Mouse (Mus musculus): ENCODE data around the gene Trim24. TPM values are rescaled to one million over a fixed set of nuclear protein-coding genes. Genes with fewer than 3 reads are reported as not detected.

The Trim24 gene
- polyA plus RNA-seq, 1 experiment from 2014 or later: 35.4 TPM

- no peak overlapping the region for H3K9ac ChIP-seq (ENCODE audit: low read depth, low read length)
- H3K9me3 ChIP-seq (ENCODE audit: control insufficient read depth, low read length): peaks cover 33% of the 10 kb centered on the region
- 97% methylated on average over 1 of the region's 1 CpGs for WGBS
- DNase-seq (ENCODE audit: low spot score) (no peak), ATAC-seq (ENCODE audit: low FRiP score) (no peak)
- H3K36me3 ChIP-seq (ENCODE audit: control insufficient read depth, insufficient read depth, low read length): peaks cover 26% of the 10 kb centered on the region
- no peak overlapping the region for H3K4me2 ChIP-seq (replicated peaks; ENCODE audit: low read depth, low read length)
- no peak overlapping the region for H3K27ac ChIP-seq (ENCODE audit: low read depth, low read length)
- H3K27me3 ChIP-seq (ENCODE audit: control insufficient read depth, insufficient read depth, low read length): no peaks in the 10 kb centered on the region
- H3K4me1 ChIP-seq (replicated peaks; ENCODE audit: control insufficient read depth, insufficient read depth, low read length): no peaks in the 10 kb centered on the region
- no peak overlapping the region for H3K4me3 ChIP-seq (ENCODE audit: low read depth, low read length)
These were observed 7.6 kb downstream of the Trim24 start for GRCm38 (mm10) chr6:37878206-37878605.

DNA sequence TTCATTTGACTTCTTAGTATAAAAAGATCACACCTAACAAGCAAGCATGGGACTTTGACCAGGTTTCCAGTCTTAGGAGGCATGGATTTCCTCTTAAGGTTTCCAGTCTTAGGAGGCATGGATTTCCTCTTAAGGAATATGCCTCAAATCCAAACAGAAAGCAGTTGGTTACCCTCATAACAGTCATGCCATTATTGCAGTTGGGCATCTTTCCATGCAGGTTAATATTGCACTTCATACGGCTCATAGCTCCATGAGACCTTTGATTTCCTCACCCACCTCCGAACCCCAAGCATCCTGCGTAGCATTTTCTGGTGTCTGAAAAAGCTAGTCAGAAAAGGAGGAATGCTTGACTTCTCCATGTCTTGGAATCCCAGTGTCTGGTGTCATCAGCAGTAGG lies 10.0 kb downstream of the Trim24 start:
- Histone ChIP-seq H3K27me3 (ENCODE audit: control insufficient read depth, insufficient read depth, low read length) (no peaks in the 10 kb centered on the region), H3K4me3 (ENCODE audit: low read depth, low read length) (no peak overlapping the region), H3K9ac (ENCODE audit: low read depth, low read length) (no peak overlapping the region), H3K27ac (ENCODE audit: low read depth, low read length) (no peak overlapping the region), H3K4me1 (replicated peaks; ENCODE audit: control insufficient read depth, insufficient read depth, low read length) (no peaks in the 10 kb centered on the region), H3K9me3 (ENCODE audit: control insufficient read depth, low read length) (peaks cover 17% of the 10 kb centered on the region), H3K36me3 (ENCODE audit: control insufficient read depth, insufficient read depth, low read length) (peaks cover 22% of the 10 kb centered on the region), H3K4me2 (replicated peaks; ENCODE audit: low read depth, low read length) (no peak overlapping the region)
- WGBS: 97% methylated on average over 3 of the region's 3 CpGs
- ATAC-seq (ENCODE audit: low FRiP score) (no peak), DNase-seq (ENCODE audit: low spot score) (no peak)

- 95% methylated on average over 2 of the region's 2 CpGs for WGBS
- H3K9ac ChIP-seq (ENCODE audit: low read depth, low read length): no peak overlapping the region
- H3K27me3 ChIP-seq (ENCODE audit: control insufficient read depth, insufficient read depth, low read length): no peaks in the 10 kb centered on the region
- no peaks in the 10 kb centered on the region; the same call in 1 of the 2 replicates for H3K9me3 ChIP-seq (ENCODE audit: control insufficient read depth, low read length)
- no peaks in the 10 kb centered on the region for H3K36me3 ChIP-seq (ENCODE audit: control insufficient read depth, insufficient read depth, low read length)
- no peak overlapping the region for H3K4me3 ChIP-seq (ENCODE audit: low read depth, low read length)
- DNase-seq (ENCODE audit: low spot score): no peak
- no peak overlapping the region for H3K4me2 ChIP-seq (replicated peaks; ENCODE audit: low read depth, low read length)
- no peaks in the 10 kb centered on the region for H3K4me1 ChIP-seq (replicated peaks; ENCODE audit: control insufficient read depth, insufficient read depth, low read length)
- ATAC-seq (ENCODE audit: low FRiP score): no peak
- no peak overlapping the region for H3K27ac ChIP-seq (ENCODE audit: low read depth, low read length)
These were observed 23.0 kb downstream of the Trim24 start for GRCm38 (mm10) chr6:37893586-37893985.

GRCm38 (mm10) chr6:37895646-37896435 lies 25.2 kb downstream of the Trim24 start:
- H3K4me1 ChIP-seq (replicated peaks; ENCODE audit: control insufficient read depth, insufficient read depth, low read length): no peaks in the 10 kb centered on the region
- DNase-seq (ENCODE audit: low spot score) (peak; percentile 27), ATAC-seq (ENCODE audit: low FRiP score) (0 out of 2 replicates have a peak, but pooled peaks have one; percentile 12)
- no peak overlapping the region; the same call in 1 of the 2 replicates for H3K27ac ChIP-seq (ENCODE audit: low read depth, low read length)
- H3K9me3 ChIP-seq (ENCODE audit: control insufficient read depth, low read length): no peaks in the 10 kb centered on the region; the same call in 1 of the 2 replicates
- H3K9ac ChIP-seq (ENCODE audit: low read depth, low read length): no peak overlapping the region
- H3K4me2 ChIP-seq (replicated peaks; ENCODE audit: low read depth, low read length): no peak overlapping the region
- H3K36me3 ChIP-seq (ENCODE audit: control insufficient read depth, insufficient read depth, low read length): no peaks in the 10 kb centered on the region
- no peaks in the 10 kb centered on the region for H3K27me3 ChIP-seq (ENCODE audit: control insufficient read depth, insufficient read depth, low read length)
- WGBS: 85% methylated on average over 5 of the region's 5 CpGs
- H3K4me3 ChIP-seq (ENCODE audit: low read depth, low read length): no peak overlapping the region

GRCm38 (mm10) chr6:37900221-37900620 lies 29.6 kb downstream of the Trim24 start:
- DNase-seq (ENCODE audit: low spot score) (no peak), ATAC-seq (ENCODE audit: low FRiP score) (no peak)
- Histone ChIP-seq H3K9me3 (ENCODE audit: control insufficient read depth, low read length) (no peaks in the 10 kb centered on the region), H3K4me1 (replicated peaks; ENCODE audit: control insufficient read depth, insufficient read depth, low read length) (no peaks in the 10 kb centered on the region), H3K9ac (ENCODE audit: low read depth, low read length) (no peak overlapping the region), H3K27ac (ENCODE audit: low read depth, low read length) (no peak overlapping the region), H3K27me3 (ENCODE audit: control insufficient read depth, insufficient read depth, low read length) (no peaks in the 10 kb centered on the region), H3K36me3 (ENCODE audit: control insufficient read depth, insufficient read depth, low read length) (0 out of 2 replicates have a peak, but pooled peaks cover 5% of the 10 kb centered on the region), H3K4me2 (replicated peaks; ENCODE audit: low read depth, low read length) (no peak overlapping the region), H3K4me3 (ENCODE audit: low read depth, low read length) (no peak overlapping the region)
- 97% methylated on average over 2 of the region's 2 CpGs for WGBS

DNA sequence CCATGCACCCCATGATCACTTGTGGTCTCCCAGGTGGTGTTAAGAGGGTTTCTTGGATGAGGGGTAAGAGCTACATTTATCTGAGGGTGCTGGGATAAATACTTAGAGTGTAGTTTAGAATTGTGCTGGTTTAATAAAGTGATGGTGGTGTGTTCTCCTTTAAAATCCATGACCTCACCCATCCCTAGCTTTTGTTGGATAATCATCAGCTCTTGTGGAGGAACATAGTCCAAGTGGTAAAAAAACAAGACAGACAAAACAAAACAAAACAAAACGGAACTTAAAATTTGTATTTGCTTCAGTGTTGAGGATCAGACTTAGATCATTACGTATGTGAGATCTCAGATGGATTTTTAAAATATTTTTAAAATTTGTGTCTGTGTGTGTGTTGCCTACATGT lies 31.2 kb downstream of the Trim24 start:
- ATAC-seq (ENCODE audit: low FRiP score) (no peak), DNase-seq (ENCODE audit: low spot score) (no peak)
- Histone ChIP-seq H3K27ac (ENCODE audit: low read depth, low read length) (no peak overlapping the region), H3K27me3 (ENCODE audit: control insufficient read depth, insufficient read depth, low read length) (no peaks in the 10 kb centered on the region), H3K4me2 (replicated peaks; ENCODE audit: low read depth, low read length) (no peak overlapping the region), H3K4me1 (replicated peaks; ENCODE audit: control insufficient read depth, insufficient read depth, low read length) (no peaks in the 10 kb centered on the region), H3K36me3 (ENCODE audit: control insufficient read depth, insufficient read depth, low read length) (0 out of 2 replicates have a peak, but pooled peaks cover 8% of the 10 kb centered on the region), H3K9me3 (ENCODE audit: control insufficient read depth, low read length) (0 out of 2 replicates have a peak, but pooled peaks cover 4% of the 10 kb centered on the region), H3K9ac (ENCODE audit: low read depth, low read length) (no peak overlapping the region), H3K4me3 (ENCODE audit: low read depth, low read length) (no peak overlapping the region)
- 96% methylated on average over 2 of the region's 2 CpGs for WGBS

DNA sequence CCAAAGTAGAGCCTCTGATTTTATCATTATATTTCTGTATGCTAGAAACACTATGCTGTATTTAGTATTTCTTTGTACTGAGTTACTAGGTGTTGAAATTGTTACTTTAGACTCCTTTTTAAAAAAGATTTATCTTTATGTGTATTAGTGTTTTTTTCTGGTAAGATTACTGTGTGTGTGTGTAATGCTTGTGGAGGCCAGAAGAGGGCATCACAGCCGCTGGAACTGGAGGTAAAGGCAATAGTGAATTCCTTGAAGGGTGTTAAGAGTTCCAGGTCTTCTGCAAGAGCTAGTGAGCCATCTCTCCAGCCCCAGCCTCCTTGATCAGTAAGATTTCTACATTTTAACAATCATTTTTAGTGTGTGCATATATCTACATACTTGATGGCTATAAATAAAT lies 33.2 kb downstream of the Trim24 start:
- H3K27ac ChIP-seq (ENCODE audit: low read depth, low read length): no peak overlapping the region
- no peak overlapping the region for H3K4me2 ChIP-seq (replicated peaks; ENCODE audit: low read depth, low read length)
- DNase-seq (ENCODE audit: low spot score) (no peak), ATAC-seq (ENCODE audit: low FRiP score) (no peak)
- H3K36me3 ChIP-seq (ENCODE audit: control insufficient read depth, insufficient read depth, low read length): 0 out of 2 replicates have a peak, but pooled peaks cover 10% of the 10 kb centered on the region
- 88% methylated on average over 1 of the region's 1 CpGs for WGBS
- H3K4me3 ChIP-seq (ENCODE audit: low read depth, low read length): no peak overlapping the region
- no peaks in the 10 kb centered on the region for H3K4me1 ChIP-seq (replicated peaks; ENCODE audit: control insufficient read depth, insufficient read depth, low read length)
- no peak overlapping the region for H3K9ac ChIP-seq (ENCODE audit: low read depth, low read length)
- no peaks in the 10 kb centered on the region for H3K27me3 ChIP-seq (ENCODE audit: control insufficient read depth, insufficient read depth, low read length)
- 0 out of 2 replicates have a peak, but pooled peaks cover 4% of the 10 kb centered on the region for H3K9me3 ChIP-seq (ENCODE audit: control insufficient read depth, low read length)

GRCm38 (mm10) chr6:37913525-37913924 lies 42.9 kb downstream of the Trim24 start:
- peaks cover 3% of the 10 kb centered on the region; the same call in 1 of the 2 replicates for H3K36me3 ChIP-seq (ENCODE audit: control insufficient read depth, insufficient read depth, low read length)

DNA sequence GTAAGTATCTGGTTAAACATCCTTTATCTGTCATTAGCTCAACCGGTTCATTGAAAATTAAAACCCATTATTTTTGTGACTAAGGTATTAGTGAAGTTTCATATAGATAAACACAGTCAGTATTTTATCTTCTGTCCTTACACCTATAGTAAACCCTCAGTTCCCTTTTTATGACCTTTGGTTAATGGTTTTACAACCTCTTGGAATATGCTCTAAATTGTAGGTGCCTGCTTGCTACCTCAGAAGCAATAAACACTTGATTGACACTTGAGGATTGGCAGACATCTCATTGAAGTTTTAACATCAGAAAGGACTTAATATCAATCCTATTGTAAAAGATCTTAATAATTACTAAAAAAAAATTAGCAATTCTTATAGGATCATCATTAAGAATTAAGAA lies 54.5 kb downstream of the Trim24 start:
- 98% methylated on average over 1 of the region's 1 CpGs for WGBS
- H3K9ac ChIP-seq (ENCODE audit: low read depth, low read length): no peak overlapping the region
- no peak for DNase-seq (ENCODE audit: low spot score)
- ATAC-seq (ENCODE audit: low FRiP score): no peak
- H3K4me2 ChIP-seq (replicated peaks; ENCODE audit: low read depth, low read length): no peak overlapping the region
- H3K36me3 ChIP-seq (ENCODE audit: control insufficient read depth, insufficient read depth, low read length): no peaks in the 10 kb centered on the region
- no peaks in the 10 kb centered on the region for H3K4me1 ChIP-seq (replicated peaks; ENCODE audit: control insufficient read depth, insufficient read depth, low read length)
- no peak overlapping the region for H3K27ac ChIP-seq (ENCODE audit: low read depth, low read length)
- no peak overlapping the region for H3K4me3 ChIP-seq (ENCODE audit: low read depth, low read length)
- H3K9me3 ChIP-seq (ENCODE audit: control insufficient read depth, low read length): no peaks in the 10 kb centered on the region
- H3K27me3 ChIP-seq (ENCODE audit: control insufficient read depth, insufficient read depth, low read length): no peaks in the 10 kb centered on the region

More at GRCm38 (mm10) chr6:37913525-37913924, 42.9 kb downstream of the Trim24 start:
- WGBS: 83% methylated on average over 2 of the region's 2 CpGs
- no peaks in the 10 kb centered on the region for H3K27me3 ChIP-seq (ENCODE audit: control insufficient read depth, insufficient read depth, low read length)
- DNase-seq (ENCODE audit: low spot score) (no peak), ATAC-seq (ENCODE audit: low FRiP score) (no peak)
- no peak overlapping the region for H3K4me3 ChIP-seq (ENCODE audit: low read depth, low read length)
- H3K4me1 ChIP-seq (replicated peaks; ENCODE audit: control insufficient read depth, insufficient read depth, low read length): no peaks in the 10 kb centered on the region
- no peak overlapping the region for H3K9ac ChIP-seq (ENCODE audit: low read depth, low read length)
- no peak overlapping the region for H3K27ac ChIP-seq (ENCODE audit: low read depth, low read length)
- no peaks in the 10 kb centered on the region for H3K9me3 ChIP-seq (ENCODE audit: control insufficient read depth, low read length)
- H3K4me2 ChIP-seq (replicated peaks; ENCODE audit: low read depth, low read length): no peak overlapping the region

All from hindbrain, embryonic 11.5 days (tissue).